Mouse (Mus musculus): ENCODE data around the gene Gm9945.

Gm9945 gene

GRCm38 (mm10) chr11:53479783-53480301, at the start of gene Gm9945, which contains the start of gene Sowaha:
TSS of gene Gm9945 (plus strand) at chr11:53480166.
TSS of gene Sowaha (minus strand) at chr11:53480274.
- peak in 1 of 2 experiments; percentile 60 for DNase-seq (ENCODE audit: low spot score in 2 of 2)

GRCm38 (mm10) chr11:53430300-53430669, 49.7 kb upstream of the Gm9945 start:
- DNase-seq (ENCODE audit: low spot score in 2 of 2): no peak

DNA sequence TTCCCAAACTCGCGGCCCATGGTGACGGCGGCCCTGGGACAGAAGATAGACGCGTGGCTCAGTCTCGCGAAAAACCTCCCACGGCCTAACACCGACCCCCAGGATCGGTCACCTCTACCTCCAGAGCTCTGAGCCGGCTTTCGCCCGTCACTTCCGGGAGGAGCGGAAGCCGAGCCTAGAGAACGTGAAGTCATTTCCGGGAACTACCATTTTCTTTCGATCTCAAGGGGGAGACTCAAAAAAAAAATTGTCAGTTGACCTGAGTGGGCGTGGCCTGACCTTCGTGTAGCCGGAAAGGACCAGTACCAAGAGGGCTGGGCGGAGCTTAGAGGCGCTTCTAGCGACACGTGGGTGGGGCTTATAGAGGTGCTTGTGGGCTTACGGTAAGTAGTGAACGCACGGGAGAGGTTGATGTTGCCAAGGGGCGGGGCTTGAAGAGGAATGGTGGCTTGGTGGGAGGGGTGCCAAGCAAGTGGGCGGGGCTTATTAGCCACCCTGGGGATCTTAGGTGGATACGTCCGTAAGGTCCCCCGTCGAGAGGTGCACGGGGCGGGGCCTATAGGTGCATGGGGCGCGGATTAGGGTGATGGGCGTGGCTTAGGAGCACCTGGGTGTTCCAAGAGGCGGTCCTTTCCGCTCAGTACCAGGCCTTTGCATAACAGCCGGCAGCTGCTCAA, 49.2 kb upstream of the Gm9945 start, which contains the start of the genes Uqcrq and Gdf9:
Uqcrq (minus strand) TSS at position 162 of the 677 bp plus-strand sequence.
Gdf9 (plus strand) TSS at position 354 of the 677 bp plus-strand sequence.
- DNase-seq (ENCODE audit: low spot score in 2 of 2): peak; percentile 99

- DNase-seq (ENCODE audit: low spot score in 2 of 2): no peak
These were observed 48.5 kb upstream of the Gm9945 start for GRCm38 (mm10) chr11:53431347-53432056.

GRCm38 (mm10) chr11:53433057-53433456, 46.9 kb upstream of the Gm9945 start:
- no peak for DNase-seq (ENCODE audit: low spot score in 2 of 2)

DNA sequence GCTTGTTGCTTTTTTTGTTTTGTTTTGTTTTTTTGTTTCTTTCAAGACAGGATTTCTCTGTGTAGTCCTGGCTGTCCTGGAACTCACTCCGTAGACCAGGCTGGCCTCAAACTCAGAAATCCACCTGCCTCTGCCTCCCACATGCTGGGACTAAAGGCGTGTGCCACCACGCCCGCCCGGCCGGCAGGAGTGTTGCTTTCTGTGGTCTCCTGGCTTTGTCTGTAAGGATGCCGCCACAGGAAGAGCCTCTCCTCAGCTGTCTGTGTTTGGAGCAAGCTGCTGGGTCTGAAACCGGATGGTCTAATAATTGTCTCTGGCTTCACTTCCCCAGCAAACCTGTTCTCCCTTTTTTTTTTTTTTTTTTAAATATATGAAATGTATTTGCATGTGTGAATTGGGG, 44.5 kb upstream of the Gm9945 start:
- DNase-seq (ENCODE audit: low spot score in 2 of 2): no peak

- DNase-seq (ENCODE audit: low spot score in 2 of 2): no peak
These were observed 43.6 kb upstream of the Gm9945 start for GRCm38 (mm10) chr11:53436338-53436737.

GRCm38 (mm10) chr11:53441921-53442320, 38.0 kb upstream of the Gm9945 start:
- no peak for DNase-seq (ENCODE audit: low spot score in 2 of 2)

GRCm38 (mm10) chr11:53443861-53444260, 36.1 kb upstream of the Gm9945 start:
- no peak for DNase-seq (ENCODE audit: low spot score in 2 of 2)

DNA sequence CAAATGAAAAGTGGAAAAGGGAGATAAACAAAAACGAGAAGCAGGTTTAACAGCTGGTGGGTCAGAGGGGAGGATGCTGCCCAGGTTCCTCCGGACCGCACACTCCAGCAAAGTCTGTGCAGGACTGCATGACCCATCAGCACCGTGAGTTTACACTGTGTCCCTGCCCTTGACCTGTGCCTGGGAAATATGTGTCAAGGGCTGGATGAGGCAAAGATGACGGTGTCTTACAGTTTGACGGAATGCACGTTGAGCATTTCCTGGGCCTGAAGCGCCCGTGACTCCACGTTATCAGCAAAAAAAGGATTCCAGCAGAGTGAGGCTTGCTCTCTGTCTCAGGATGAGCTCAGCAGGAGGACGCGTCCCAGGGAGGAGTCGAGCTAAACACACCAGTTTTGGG, 34.4 kb upstream of the Gm9945 start:
- DNase-seq (ENCODE audit: low spot score in 2 of 2): no peak

- no peak for DNase-seq (ENCODE audit: low spot score in 2 of 2)
These were observed 33.8 kb upstream of the Gm9945 start for GRCm38 (mm10) chr11:53446183-53446582.

DNA sequence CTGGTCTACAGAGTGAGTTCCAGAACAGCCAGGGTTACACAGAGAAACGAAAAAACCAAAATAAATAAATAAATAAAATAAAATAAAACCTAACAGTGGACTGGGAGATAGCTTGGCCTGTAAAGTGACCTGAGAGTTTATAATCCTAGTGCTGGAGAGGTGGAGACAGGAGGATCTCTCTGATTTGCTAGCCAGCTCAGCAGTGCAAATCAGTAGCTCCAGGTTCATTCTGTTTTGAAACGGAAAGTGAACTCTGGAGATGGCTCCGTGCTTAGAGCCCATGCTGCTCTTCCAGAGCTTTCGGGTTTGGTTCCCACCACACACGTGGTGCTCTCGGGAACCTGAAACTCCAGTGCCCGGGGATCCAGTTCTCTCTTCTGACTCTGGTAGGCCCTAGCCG, 32.0 kb upstream of the Gm9945 start:
- no peak for DNase-seq (ENCODE audit: low spot score in 2 of 2)

DNA sequence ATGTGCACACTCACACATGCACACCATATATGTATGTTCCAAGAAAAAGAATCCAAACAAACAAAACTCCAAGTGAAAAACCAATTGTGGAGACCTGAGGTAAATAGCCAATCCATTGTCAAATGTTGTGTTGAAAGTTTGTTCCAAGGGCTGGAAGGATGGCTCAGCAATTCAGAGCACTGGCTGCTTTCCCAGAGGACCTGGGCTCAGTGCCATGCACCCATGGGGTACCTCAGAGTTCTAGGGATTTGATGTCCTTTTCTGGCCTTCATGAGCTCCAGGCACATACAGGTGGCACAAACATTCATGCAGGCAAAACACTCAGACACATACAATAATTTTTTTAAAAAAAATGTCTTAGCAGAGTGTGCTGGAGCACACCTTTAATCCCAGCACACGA, 31.4 kb upstream of the Gm9945 start:
- DNase-seq (ENCODE audit: low spot score in 2 of 2): no peak

GRCm38 (mm10) chr11:53450070-53450705, 29.8 kb upstream of the Gm9945 start:
- no peak for DNase-seq (ENCODE audit: low spot score in 2 of 2)

GRCm38 (mm10) chr11:53451361-53451760, 28.6 kb upstream of the Gm9945 start:
- DNase-seq (ENCODE audit: low spot score in 2 of 2): no peak

DNA sequence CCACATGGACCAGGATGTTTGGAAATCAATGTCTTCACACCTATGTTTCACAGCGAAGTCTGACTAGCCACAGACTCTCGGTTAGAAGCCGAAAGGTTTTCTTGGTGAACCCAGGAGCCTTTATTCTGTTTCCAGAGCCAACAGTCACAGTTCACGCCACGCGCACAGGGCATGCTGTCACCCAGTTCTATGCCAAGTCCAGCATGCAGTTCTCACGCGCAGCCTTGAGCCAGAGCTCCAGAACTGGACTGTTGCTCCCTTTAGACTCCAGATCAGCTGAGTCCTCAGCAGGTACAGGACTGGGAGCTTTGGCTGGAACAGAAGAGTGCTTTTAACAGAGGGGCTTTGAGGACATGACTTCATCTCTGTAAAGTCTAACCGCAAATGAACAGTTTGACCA, 27.6 kb upstream of the Gm9945 start:
- no peak for DNase-seq (ENCODE audit: low spot score in 2 of 2)

DNA sequence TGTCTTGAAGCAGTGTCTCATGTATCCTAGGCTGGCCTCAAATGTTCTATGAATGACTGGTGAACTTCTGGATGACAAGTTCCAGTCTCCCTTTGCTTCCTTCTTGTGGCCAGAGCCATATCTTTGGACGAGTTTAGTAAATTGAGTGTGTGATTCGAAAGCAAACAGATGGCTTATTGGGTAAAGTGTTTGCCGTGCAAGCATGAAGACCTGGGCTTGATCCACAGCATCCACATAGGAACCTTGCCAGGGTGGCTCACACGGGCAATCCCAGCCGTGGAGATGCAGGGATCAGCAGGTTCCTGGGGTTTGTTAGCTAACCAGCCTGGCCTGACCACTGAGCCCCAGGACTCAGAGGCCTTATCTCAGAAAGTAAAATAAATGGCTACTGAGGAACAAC, 26.9 kb upstream of the Gm9945 start:
- DNase-seq (ENCODE audit: low spot score in 2 of 2): no peak

DNA sequence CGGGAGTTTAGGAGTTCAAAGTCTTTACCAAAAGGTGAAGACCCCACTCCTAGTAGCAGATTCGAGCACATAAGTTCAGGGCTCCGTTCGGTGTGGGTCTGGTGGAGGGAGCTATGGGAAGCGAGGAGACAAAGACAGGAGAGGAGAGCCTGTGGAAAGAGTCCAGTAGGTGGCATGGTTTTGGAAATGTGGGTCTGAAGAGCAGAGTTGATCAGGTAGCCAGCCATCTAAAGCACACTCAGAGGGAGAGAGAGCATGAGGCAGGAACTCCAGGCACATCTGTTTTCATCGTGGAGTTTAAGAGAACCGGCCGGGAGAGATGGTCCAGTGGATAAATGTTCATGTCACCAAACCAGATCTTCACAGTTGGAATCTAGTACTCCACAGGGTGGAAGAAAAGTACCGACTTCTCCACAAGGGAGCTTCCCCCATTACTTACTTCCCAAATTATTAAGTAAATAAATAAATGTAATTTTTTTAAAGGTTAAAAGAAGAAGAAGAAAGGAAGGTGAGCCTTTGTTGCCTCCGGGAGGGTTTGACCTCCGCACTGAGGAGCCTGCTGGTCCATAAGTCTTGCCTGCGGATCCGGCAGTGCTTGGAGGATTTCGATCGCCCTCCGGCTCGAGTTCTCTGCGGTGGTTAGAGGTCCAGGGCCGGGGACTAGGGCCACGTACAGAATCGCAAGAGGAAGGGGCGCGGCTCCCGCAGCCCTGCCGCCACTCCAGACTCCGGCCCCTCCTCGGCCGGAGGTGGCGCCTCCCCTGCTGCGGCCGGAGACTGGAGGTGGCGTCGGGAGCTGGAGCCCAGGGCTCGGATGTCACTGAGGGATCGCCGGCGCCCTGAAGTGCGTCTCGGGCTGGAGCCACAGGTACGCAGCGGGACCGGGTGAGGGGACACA, 23.2 kb upstream of the Gm9945 start, which contains the start of the genes Gm10447 and Shroom1:
Gm10447 (minus strand) TSS at position 637 of the 898 bp plus-strand sequence.
Shroom1 (plus strand) TSS at position 732 of the 898 bp plus-strand sequence.
- no peak for DNase-seq (ENCODE audit: low spot score in 2 of 2)

GRCm38 (mm10) chr11:53457372-53457954, 22.5 kb upstream of the Gm9945 start:
- no peak for DNase-seq (ENCODE audit: low spot score in 2 of 2)

DNA sequence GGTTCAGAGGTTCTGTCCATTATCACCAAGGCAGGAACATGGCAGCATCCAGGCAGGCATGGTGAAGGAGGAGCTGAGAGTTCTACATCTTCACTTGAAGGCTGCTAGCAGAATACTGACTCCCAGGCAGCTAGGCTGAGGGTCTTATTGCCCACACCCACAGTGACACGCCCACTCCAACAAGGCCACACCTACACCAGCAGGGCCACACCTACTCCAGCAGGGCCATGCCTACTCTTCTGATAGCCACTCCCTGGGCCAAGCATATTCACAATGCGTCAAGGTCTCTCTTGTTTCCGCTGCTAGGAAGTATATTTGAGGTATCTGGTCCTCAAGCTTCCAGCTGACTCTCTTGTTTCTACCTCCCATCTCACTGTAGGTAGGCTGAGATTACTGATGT, 21.0 kb upstream of the Gm9945 start:
- DNase-seq (ENCODE audit: low spot score in 2 of 2): no peak

GRCm38 (mm10) chr11:53460192-53460591, 19.8 kb upstream of the Gm9945 start:
- no peak for DNase-seq (ENCODE audit: low spot score in 2 of 2)

Measured in frontal cortex, postnatal 25 days (tissue).